In genomic region chr2:156777326-156778004, GRCm38 (mm10) we compare ENCODE assay signal across 10 mouse cellular contexts. TPM values are rescaled to one million over a fixed set of nuclear protein-coding genes. Genes with fewer than 3 reads are reported as not detected.
DNase-seq lines count a peak whose midpoint lies in the region; ATAC-seq and TF ChIP-seq lines count a peak whose summit lies in the region.
"Had no signal": no experiment of that assay in that cellular context is flagged by ENCODE, and none has a peak within 500 bp of the region (broad histone marks: within the 10 kb centered on the region; RNA-seq: fewer than 3 reads in every experiment).

No protein-coding gene starts in this region.

- H3K4me2 ChIP-seq in neural tube, embryonic 14.5 days (ENCODE audit: low read depth, low read length) = 0 out of 2 replicates have a peak overlapping the region, but pooled peaks have one; percentile 11
- H3K4me2 ChIP-seq in kidney, postnatal 0 days (ENCODE audit: low read length) = peak overlapping the region; percentile 48
- peak overlapping the region; percentile 49 for H3K4me2 ChIP-seq in stomach, embryonic 16.5 days (ENCODE audit: low read depth, low read length)

- H3K9me3 ChIP-seq in neural tube, embryonic 14.5 days (ENCODE audit: control insufficient read depth, low read length) = no peaks in the 10 kb centered on the region
- H3K9me3 ChIP-seq in kidney, postnatal 0 days (replicated peaks; ENCODE audit: low read length) = no peaks in the 10 kb centered on the region
- no peaks in the 10 kb centered on the region for H3K9me3 ChIP-seq in stomach, embryonic 16.5 days (replicated peaks; ENCODE audit: control insufficient read depth, low read length)

- no peak for ATAC-seq in neural tube, embryonic 14.5 days (ENCODE audit: low read depth)
- no peak for ATAC-seq in kidney, postnatal 0 days (replicated peaks; ENCODE audit: low FRiP score, low read depth)
- ATAC-seq in stomach, embryonic 16.5 days (ENCODE audit: insufficient read depth, low FRiP score) = no peak
- ATAC-seq in inflammation-experienced regulatory T-cells, adult 6 months = no peak
- ATAC-seq: forebrain, postnatal 0 days had no signal

- H3K27ac ChIP-seq in neural tube, embryonic 14.5 days (ENCODE audit: low read depth, low read length) = no peak overlapping the region
- no peak overlapping the region for H3K27ac ChIP-seq in kidney, postnatal 0 days
- peak overlapping the region; percentile 72 for H3K27ac ChIP-seq in stomach, embryonic 16.5 days (ENCODE audit: low read length)

- H3K9ac ChIP-seq in neural tube, embryonic 14.5 days (replicated peaks; ENCODE audit: low read depth, low read length) = no peak overlapping the region
- H3K9ac ChIP-seq in kidney, postnatal 0 days (ENCODE audit: low read depth, low read length) = 0 out of 2 replicates have a peak overlapping the region, but pooled peaks have one; percentile 27
- H3K9ac ChIP-seq in stomach, embryonic 16.5 days (ENCODE audit: low read length) = peak overlapping the region; percentile 68
- H3K9ac ChIP-seq: forebrain, postnatal 0 days had no signal

- no peaks in the 10 kb centered on the region for H3K27me3 ChIP-seq in neural tube, embryonic 14.5 days (ENCODE audit: control insufficient read depth, insufficient read depth, low read length)
- H3K27me3 ChIP-seq in kidney, postnatal 0 days (ENCODE audit: insufficient read depth, low read length) = no peaks in the 10 kb centered on the region
- H3K27me3 ChIP-seq in stomach, embryonic 16.5 days (ENCODE audit: control insufficient read depth, insufficient read depth, low read length) = no peaks in the 10 kb centered on the region

- 0 out of 2 replicates have a peak, but pooled peaks cover 4% of the 10 kb centered on the region for H3K4me1 ChIP-seq in neural tube, embryonic 14.5 days (ENCODE audit: control insufficient read depth, insufficient read depth, low read length)
- H3K4me1 ChIP-seq in kidney, postnatal 0 days (replicated peaks; ENCODE audit: insufficient read depth, low read length) = peaks cover 19% of the 10 kb centered on the region
- peaks cover 25% of the 10 kb centered on the region for H3K4me1 ChIP-seq in stomach, embryonic 16.5 days (ENCODE audit: control insufficient read depth, insufficient read depth, low read length)

- H3K36me3 ChIP-seq in neural tube, embryonic 14.5 days (ENCODE audit: control insufficient read depth, insufficient read depth, low read length) = no peaks in the 10 kb centered on the region
- no peaks in the 10 kb centered on the region for H3K36me3 ChIP-seq in kidney, postnatal 0 days (ENCODE audit: insufficient read depth, low read length)
- no peaks in the 10 kb centered on the region for H3K36me3 ChIP-seq in stomach, embryonic 16.5 days (ENCODE audit: control insufficient read depth, insufficient read depth, low read length)

- DNase-seq in adrenal gland, adult 2 months = peak; percentile 30
- no peak for DNase-seq in adrenal gland, postnatal 36 days
- DNase-seq in neural tube, embryonic 10.5 days (ENCODE audit: extremely low spot score, low spot score) = no peak
- peak; percentile 57 for DNase-seq in kidney, postnatal 0 days (ENCODE audit: low spot score)
- no peak for DNase-seq in embryo, embryonic 10 days (ENCODE audit: low spot score)
- DNase-seq: cerebellum, adult 18-20 months; forebrain, postnatal 0 days had no signal

- H3K4me3 ChIP-seq in neural tube, embryonic 14.5 days (ENCODE audit: low read depth, low read length) = no peak overlapping the region
- peak overlapping the region; percentile 18 for H3K4me3 ChIP-seq in kidney, postnatal 0 days (replicated peaks; ENCODE audit: low read depth, low read length)
- H3K4me3 ChIP-seq in stomach, embryonic 16.5 days (replicated peaks; ENCODE audit: low read length) = peak overlapping the region; percentile 46

- TF ChIP-seq CTCF in kidney, postnatal 0 days (IDR thresholded peaks at IDR 0.05; ENCODE audit: low read depth) = peak; percentile 38; the same call in 1 of the 2 replicates

- WGBS in neural tube, embryonic 14.5 days = 62% methylated on average over 7 of the region's 7 CpGs
- WGBS in kidney, postnatal 0 days = 53% methylated on average over 7 of the region's 7 CpGs
- 50% methylated on average over 7 of the region's 7 CpGs for WGBS in stomach, embryonic 16.5 days

RNA-seq across cellular contexts. Expression of gene Myl9, which starts 2.2 kb away (rescaled TPM):
- total RNA-seq in adrenal gland, adult 2 months (2021) = 10 to 100 TPM; 74.9 to 85.2 TPM
- polyA plus RNA-seq in adrenal gland, adult 2 months (2012; rRNA removed) = 44.0 and 48.0 TPM in 2 replicates
- total RNA-seq in adrenal gland, postnatal 36 days (2021) = 10 to 100 TPM; 56.2 to 67.3 TPM
- polyA plus RNA-seq in neural tube, embryonic 14.5 days (2014; fragmentation: Nextera tagmentation; extraction: Ambion mirVana) = 23.3 and 43.0 TPM in 2 replicates
- 449 and 494 TPM in 2 replicates for polyA plus RNA-seq in kidney, postnatal 0 days (2015; fragmentation: Nextera tagmentation; extraction: Ambion mirVana)
- polyA plus RNA-seq in stomach, embryonic 16.5 days (2015; fragmentation: Nextera tagmentation; extraction: Ambion mirVana) = 1,649 and 1,814 TPM in 2 replicates
- not detected for polyA plus RNA-seq in inflammation-experienced regulatory T-cells, adult 6 months (2017; shearing (Covaris generic))

Comparison
In these comparisons a context has a peak if more than half of its experiments do, and no peak if none do; other contexts are left out.
1. DNase-seq: peak in adrenal gland, adult 2 months (single experiment) and kidney, postnatal 0 days (single experiment); none in adrenal gland, postnatal 36 days (0 of 2), neural tube, embryonic 10.5 days (single experiment) and embryo, embryonic 10 days (single experiment).
2. RNA of gene Myl9, which starts 2.2 kb away (polyA plus RNA-seq): 1,649 to 1,814 TPM in stomach, embryonic 16.5 days, 449 to 494 TPM in kidney, postnatal 0 days, 44.0 to 48.0 TPM in adrenal gland, adult 2 months and 23.3 to 43.0 TPM in neural tube, embryonic 14.5 days; not detected in inflammation-experienced regulatory T-cells, adult 6 months; every median in the first group is over 10 times any median in the second.
3. Peak in every context shown above with its lines, with median percentiles within 50 percentile points of each other: H3K4me2 ChIP-seq.